Mouse (Mus musculus): ENCODE results near the gene Slc37a4.

DNA sequence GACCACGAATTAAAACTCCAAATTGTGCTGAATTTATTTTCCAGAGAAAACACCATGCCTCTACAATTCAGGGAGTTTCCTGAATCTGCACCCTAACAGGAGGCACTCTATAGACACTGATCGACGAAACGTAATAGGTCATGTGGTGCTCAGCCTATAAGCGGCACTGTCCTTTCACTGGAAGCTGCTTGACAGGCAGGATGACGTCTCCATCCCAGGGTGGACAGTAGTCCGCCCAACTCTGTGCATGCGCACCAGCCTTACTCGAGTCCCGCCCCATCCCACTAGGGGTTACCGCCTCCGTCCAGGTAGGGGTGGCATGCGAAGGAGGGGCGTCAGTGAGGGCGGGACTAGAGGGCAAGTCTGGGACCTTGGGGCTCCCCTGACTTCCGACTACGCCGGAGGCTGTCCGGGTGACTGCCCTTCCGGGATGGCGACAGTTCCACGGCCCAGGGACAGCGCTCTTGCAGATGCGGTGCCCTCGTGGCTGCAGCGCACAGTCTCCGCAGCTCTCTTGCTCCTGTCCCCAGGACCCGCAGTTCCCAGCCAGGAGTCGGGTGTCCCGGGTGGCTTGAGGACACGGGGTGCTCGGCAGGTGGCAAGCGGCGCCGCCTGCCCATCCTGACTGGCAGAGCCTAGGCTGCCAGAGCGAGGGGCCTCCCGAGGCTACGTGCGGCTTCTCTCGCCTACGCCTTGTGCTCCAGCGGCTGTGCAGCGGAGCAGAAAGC is at the start of gene Slc37a4:
- TF ChIP-seq CTCF (IDR thresholded peaks at IDR 0.05; ENCODE audit: low read depth), result no peak
- 0 out of 2 replicates have a peak, but pooled peaks have one; percentile 24 for TF ChIP-seq EP300 (IDR thresholded peaks at IDR 0.05; ENCODE audit: low read depth)

All from heart, postnatal 0 days (tissue).